Mouse (Mus musculus): Measurements from ENCODE around the gene Cpm.

DNA sequence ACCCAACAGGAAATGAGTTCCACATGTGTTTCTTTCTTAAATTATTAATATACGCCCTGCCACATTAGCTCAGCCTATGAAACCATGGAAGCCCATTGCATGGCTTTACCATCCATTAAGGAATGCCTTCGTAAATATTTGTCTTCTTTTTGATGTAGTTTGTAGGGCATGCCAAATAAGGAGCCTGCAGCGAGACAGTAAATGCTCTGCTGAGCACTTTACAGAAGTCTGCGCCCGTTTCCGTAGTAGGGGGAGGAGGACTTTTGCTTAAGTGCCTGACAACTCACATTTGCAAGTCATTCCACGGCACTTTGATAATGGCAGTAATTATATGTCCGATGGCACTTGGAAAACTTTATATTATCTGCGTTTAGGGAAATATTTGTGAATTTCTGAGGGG is 37.5 kb upstream of the Cpm start:
- no peak for TF ChIP-seq CTCF (IDR thresholded peaks at IDR 0.05; ENCODE audit: low read depth, low read length)
- no peak for TF ChIP-seq GATA1 (IDR thresholded peaks at IDR 0.05; ENCODE audit: borderline replicate concordance, low read length)
- no peak for TF ChIP-seq TAL1 (conservative IDR thresholded peaks at IDR 0.05; ENCODE audit: low read depth, low read length)
